Mouse (Mus musculus): ENCODE measurements around the gene Tmem184b.

DNA sequence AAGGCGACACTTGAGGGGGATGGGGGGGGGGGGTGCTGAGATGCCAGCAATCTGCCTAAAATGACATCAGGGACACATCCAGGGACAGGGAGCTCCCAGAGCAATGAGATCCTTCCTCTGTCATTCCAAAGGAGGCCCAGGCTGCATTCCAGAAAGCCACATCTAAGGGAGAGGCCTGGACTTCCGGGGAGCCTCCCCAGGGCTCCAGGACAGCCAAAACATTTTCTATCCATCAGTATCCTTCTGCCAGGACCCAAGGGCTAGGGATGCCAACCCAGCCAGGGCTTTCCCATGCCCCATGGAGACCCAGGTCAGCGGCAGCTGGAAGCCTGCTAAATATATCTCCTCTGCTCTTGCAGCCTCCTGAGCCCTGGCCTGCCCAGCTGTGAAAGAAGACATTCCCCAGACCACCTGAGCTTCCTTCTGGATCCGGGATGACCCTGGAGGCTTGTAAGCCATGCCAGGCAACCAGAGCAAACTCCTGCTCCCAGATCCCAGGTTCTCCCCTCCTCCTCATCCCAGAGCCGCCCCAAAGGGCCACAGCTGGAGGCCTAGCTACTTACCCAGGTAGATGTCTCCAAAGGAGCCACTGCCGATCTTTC, 34.9 kb upstream of the Tmem184b start:
- TF ChIP-seq CTCF (IDR thresholded peaks at IDR 0.05; ENCODE audit: control insufficient read depth, insufficient read depth, low read length), result no peak
- TF ChIP-seq POLR2A (IDR thresholded peaks at IDR 0.05; ENCODE audit: borderline replicate concordance, control insufficient read depth, low read depth, low read length), result no peak

Measured in bone marrow, adult 2 months (tissue).